Mouse (Mus musculus) liver, embryonic 11.5 days (tissue): ENCODE measurements around the gene Hs3st5. TPM values are rescaled to one million over a fixed set of nuclear protein-coding genes. Genes with fewer than 3 reads are reported as not detected.

Experiments
- ATAC-seq: fragments of 200-750 bp; cut with Nextera tagmentation; replicated peaks from 2 replicates; pipeline ENCODE4 v1.8.0; 2017; ENCODE audit warnings: moderate number of reproducible peaks, mild to moderate bottlenecking, moderate TSS enrichment, moderate library complexity; ENCODE audit not compliant: low FRiP score
- DNase-seq: peaks from one replicate; pipeline ENCODE4 v3.0.0-alpha.2; 2017; ENCODE audit warnings: low spot score
- H3K27ac ChIP-seq: fragments of 300-500 bp; sonication (generic); 2 replicates; pipeline ENCODE4 v1.5.1; 2014; ENCODE audit warnings: mild to moderate bottlenecking, low read depth, low read length, control low read depth
- H3K27me3 ChIP-seq: fragments of 300-500 bp; sonication (generic); replicated peaks from 2 replicates; pipeline ENCODE4 v1.6.1; 2014; ENCODE audit warnings: low read length, mixed read lengths; ENCODE audit not compliant: control insufficient read depth, insufficient read depth
- H3K36me3 ChIP-seq: fragments of 300-500 bp; sonication (generic); 2 replicates; pipeline ENCODE4 v1.6.1; 2014; ENCODE audit warnings: mild to moderate bottlenecking, low read length, moderate library complexity, mixed read lengths; ENCODE audit not compliant: control insufficient read depth, insufficient read depth
- H3K4me1 ChIP-seq: fragments of 300-500 bp; sonication (generic); replicated peaks from 2 replicates; pipeline ENCODE4 v1.6.1; 2014; ENCODE audit warnings: low read length, mixed read lengths; ENCODE audit not compliant: control insufficient read depth, insufficient read depth
- H3K4me2 ChIP-seq: fragments of 300-500 bp; sonication (generic); 2 replicates; pipeline ENCODE4 v1.6.1; 2014; ENCODE audit warnings: mild to moderate bottlenecking, control low read depth, moderate library complexity
- H3K4me3 ChIP-seq: fragments of 300-500 bp; sonication (generic); 2 replicates; pipeline ENCODE4 v1.5.1; 2014; ENCODE audit warnings: low read depth, low read length, control low read depth
- H3K9ac ChIP-seq: fragments of 300-500 bp; sonication (generic); 2 replicates; pipeline ENCODE4 v1.6.1; 2014; ENCODE audit warnings: low read depth, low read length, control low read depth
- H3K9me3 ChIP-seq: fragments of 300-500 bp; sonication (generic); 2 replicates; pipeline ENCODE4 v1.6.1; 2016; ENCODE audit warnings: low read length, inconsistent platforms, mixed read lengths; ENCODE audit not compliant: control insufficient read depth
- WGBS: fragments of 180-500 bp; shearing (Covaris S2); extraction: QIAGEN DNeasy Blood & Tissue Kit; methylation state at CpG from one replicate; pipeline ENCODE4 v1.1.7; 2014; 5-methylcytosine and 5-hydroxymethylcytosine counted together
- polyA plus RNA-seq: library from polyadenylated mRNA; unstranded; fragments of >200 nt; fragmentation: Nextera tagmentation; extraction: Ambion mirVana; gene quantifications from 2 replicates; pipeline ENCODE4 v1.2.1, GENCODE M21; 2014

Gene Hs3st5
- 0.07 TPM in 1 of 2 replicates, not detected in the other for polyA plus RNA-seq

GRCm38 (mm10) chr10:36506727-36507555 lies at the start of gene Hs3st5:
Gene Hs3st5 (plus strand): TSS chr10:36506814.
- Histone ChIP-seq H3K27me3 (peaks cover 31% of the 10 kb centered on the region), H3K27ac (no peak within 1 kb of the TSS), H3K4me3 (peak within 1 kb of the TSS; percentile 53), H3K4me1 (no peaks in the 10 kb centered on the region), H3K36me3 (no peaks in the 10 kb centered on the region), H3K4me2 (peak within 1 kb of the TSS; percentile 83), H3K9ac (no peak within 1 kb of the TSS), H3K9me3 (no peaks in the 10 kb centered on the region)
- peak; percentile 62; the same call in 1 of the 2 replicates for ATAC-seq
- DNase-seq = peak; percentile 52
- WGBS = under 1% methylated on average over 67 of the region's 71 CpGs

GRCm38 (mm10) chr10:36468664-36469063 lies 38.0 kb upstream of the Hs3st5 start:
- Histone ChIP-seq H3K27ac (no peak overlapping the region), H3K9me3 (no peaks in the 10 kb centered on the region), H3K4me1 (no peaks in the 10 kb centered on the region), H3K4me2 (no peak overlapping the region), H3K9ac (no peak overlapping the region), H3K27me3 (no peaks in the 10 kb centered on the region), H3K36me3 (no peaks in the 10 kb centered on the region), H3K4me3 (no peak overlapping the region)
- ATAC-seq (no peak), DNase-seq (no peak)
- 90% methylated on average over 3 of the region's 3 CpGs for WGBS

GRCm38 (mm10) chr10:36471135-36471534 lies 35.5 kb upstream of the Hs3st5 start:
- H3K9me3 ChIP-seq = no peaks in the 10 kb centered on the region

GRCm38 (mm10) chr10:36474834-36475233 lies 31.8 kb upstream of the Hs3st5 start:
- Histone ChIP-seq H3K4me2 (no peak overlapping the region), H3K9ac (no peak overlapping the region), H3K9me3 (no peaks in the 10 kb centered on the region), H3K36me3 (no peaks in the 10 kb centered on the region), H3K4me3 (no peak overlapping the region), H3K4me1 (no peaks in the 10 kb centered on the region), H3K27ac (no peak overlapping the region), H3K27me3 (no peaks in the 10 kb centered on the region)
- no peak for DNase-seq
- ATAC-seq = no peak
- 57% methylated on average over 3 of the region's 3 CpGs for WGBS

More at GRCm38 (mm10) chr10:36471135-36471534, 35.5 kb upstream of the Hs3st5 start:
- H3K36me3 ChIP-seq = no peaks in the 10 kb centered on the region
- DNase-seq (no peak), ATAC-seq (no peak)
- 63% methylated on average over 3 of the region's 3 CpGs for WGBS
- no peaks in the 10 kb centered on the region for H3K4me1 ChIP-seq
- H3K4me2 ChIP-seq = no peak overlapping the region
- no peak overlapping the region for H3K9ac ChIP-seq
- H3K27me3 ChIP-seq = no peaks in the 10 kb centered on the region
- H3K27ac ChIP-seq = no peak overlapping the region
- no peak overlapping the region for H3K4me3 ChIP-seq

GRCm38 (mm10) chr10:36477543-36477942 lies 29.1 kb upstream of the Hs3st5 start:
- H3K4me3 ChIP-seq = no peak overlapping the region
- H3K9ac ChIP-seq = no peak overlapping the region
- H3K9me3 ChIP-seq = no peaks in the 10 kb centered on the region
- ATAC-seq = no peak
- no peaks in the 10 kb centered on the region for H3K4me1 ChIP-seq
- H3K36me3 ChIP-seq = no peaks in the 10 kb centered on the region
- H3K4me2 ChIP-seq = no peak overlapping the region
- no peaks in the 10 kb centered on the region for H3K27me3 ChIP-seq
- no peak overlapping the region for H3K27ac ChIP-seq
- WGBS = 82% methylated on average over 4 of the region's 4 CpGs
- DNase-seq = no peak

GRCm38 (mm10) chr10:36483362-36483761 lies 23.3 kb upstream of the Hs3st5 start:
- WGBS = 76% methylated on average over 2 of the region's 2 CpGs

GRCm38 (mm10) chr10:36484011-36484410 lies 22.6 kb upstream of the Hs3st5 start:
- no peaks in the 10 kb centered on the region for H3K9me3 ChIP-seq
- H3K4me2 ChIP-seq = no peak overlapping the region
- 80% methylated on average over 3 of the region's 3 CpGs for WGBS
- no peaks in the 10 kb centered on the region for H3K36me3 ChIP-seq
- no peaks in the 10 kb centered on the region for H3K4me1 ChIP-seq
- H3K4me3 ChIP-seq = no peak overlapping the region
- no peak overlapping the region for H3K9ac ChIP-seq
- DNase-seq = no peak
- no peaks in the 10 kb centered on the region for H3K27me3 ChIP-seq
- ATAC-seq = no peak
- no peak overlapping the region for H3K27ac ChIP-seq

More at GRCm38 (mm10) chr10:36483362-36483761, 23.3 kb upstream of the Hs3st5 start:
- H3K4me1 ChIP-seq = no peaks in the 10 kb centered on the region
- no peak overlapping the region for H3K27ac ChIP-seq
- no peaks in the 10 kb centered on the region for H3K9me3 ChIP-seq
- DNase-seq (no peak), ATAC-seq (no peak)
- no peaks in the 10 kb centered on the region for H3K27me3 ChIP-seq
- no peak overlapping the region for H3K9ac ChIP-seq
- H3K4me3 ChIP-seq = no peak overlapping the region
- H3K4me2 ChIP-seq = no peak overlapping the region
- no peaks in the 10 kb centered on the region for H3K36me3 ChIP-seq

- H3K9ac ChIP-seq = no peak overlapping the region
- DNase-seq (no peak), ATAC-seq (no peak)
- no peak overlapping the region for H3K27ac ChIP-seq
- WGBS = 72% methylated on average over 1 of the region's 1 CpGs
- H3K4me2 ChIP-seq = no peak overlapping the region
- no peaks in the 10 kb centered on the region for H3K27me3 ChIP-seq
- H3K9me3 ChIP-seq = no peaks in the 10 kb centered on the region
- H3K4me3 ChIP-seq = no peak overlapping the region
- H3K4me1 ChIP-seq = no peaks in the 10 kb centered on the region
- no peaks in the 10 kb centered on the region for H3K36me3 ChIP-seq
Observed at GRCm38 (mm10) chr10:36484728-36485300, 21.8 kb upstream of the Hs3st5 start.
